Mouse (Mus musculus): ENCODE results near the gene Odaph.

Odaph gene

DNA sequence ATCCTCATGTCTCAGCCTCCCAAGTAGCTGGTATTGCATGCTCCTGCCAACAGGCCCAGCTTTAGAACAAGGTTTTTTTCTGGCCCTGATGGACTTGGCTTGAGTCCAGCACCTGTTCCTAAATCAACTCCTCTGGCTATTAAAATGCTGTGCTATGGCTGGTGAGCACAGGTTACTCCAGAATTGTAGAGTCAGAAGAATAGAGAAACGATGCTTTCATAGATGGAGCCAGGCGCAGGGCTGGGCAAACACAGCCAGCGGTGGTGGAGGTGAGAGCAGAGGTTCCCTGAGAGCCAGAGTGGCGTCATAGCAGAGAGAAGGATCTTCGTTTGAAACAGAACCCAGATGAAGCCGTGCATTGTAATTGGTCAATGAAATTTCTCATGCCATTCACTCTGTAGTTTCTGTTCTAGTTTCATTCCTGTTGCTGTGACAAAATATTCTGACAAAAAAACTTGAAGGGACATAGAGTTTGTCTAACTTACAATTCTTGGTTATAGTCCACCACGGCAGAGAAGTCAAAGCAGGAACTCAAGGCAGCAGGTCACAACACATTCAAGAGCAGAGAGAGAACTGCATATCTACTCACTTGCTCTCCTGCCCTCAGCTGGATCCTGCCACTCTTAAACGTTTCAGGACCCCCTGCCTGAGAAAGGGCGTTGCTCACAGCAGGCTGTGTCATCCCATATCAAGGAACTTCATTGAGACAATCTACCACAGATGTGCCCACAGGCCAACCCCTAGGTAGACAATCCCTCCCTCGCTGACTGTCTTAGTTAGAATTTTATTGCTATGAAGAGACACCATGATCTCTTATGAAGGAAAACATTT lies 10.5 kb upstream of the Odaph start:
- Histone ChIP-seq H3K36me3 (ENCODE audit: control insufficient read depth, insufficient read depth, low read length, poor library complexity, severe bottlenecking) (no peaks in the 10 kb centered on the region), H3K27me3 (ENCODE audit: control insufficient read depth, insufficient read depth, low read length, poor library complexity, severe bottlenecking) (no peaks in the 10 kb centered on the region)
- no peak for DNase-seq (ENCODE audit: low read depth, low spot score)

DNA sequence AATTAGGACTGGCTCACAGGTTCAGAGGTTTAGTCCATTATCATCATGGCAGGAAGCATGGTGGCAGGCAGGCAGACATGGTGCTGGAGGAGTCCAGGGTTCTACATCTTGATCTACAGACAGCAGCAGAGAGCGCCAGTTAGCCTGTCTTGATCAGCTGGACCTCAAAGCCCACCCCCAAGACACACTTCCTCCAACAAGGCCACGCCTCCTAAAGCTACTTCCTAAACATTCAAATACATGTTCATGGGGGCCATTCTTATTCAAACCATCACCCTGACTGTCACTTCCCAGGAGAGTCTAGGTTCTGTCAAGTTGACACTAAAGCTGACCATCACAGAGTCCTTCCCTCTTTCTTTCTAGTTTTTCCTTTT lies 9.9 kb upstream of the Odaph start:
- no peaks in the 10 kb centered on the region for H3K27me3 ChIP-seq (ENCODE audit: control insufficient read depth, insufficient read depth, low read length, poor library complexity, severe bottlenecking)
- no peak for DNase-seq (ENCODE audit: low read depth, low spot score)
- H3K36me3 ChIP-seq (ENCODE audit: control insufficient read depth, insufficient read depth, low read length, poor library complexity, severe bottlenecking), result no peaks in the 10 kb centered on the region

DNA sequence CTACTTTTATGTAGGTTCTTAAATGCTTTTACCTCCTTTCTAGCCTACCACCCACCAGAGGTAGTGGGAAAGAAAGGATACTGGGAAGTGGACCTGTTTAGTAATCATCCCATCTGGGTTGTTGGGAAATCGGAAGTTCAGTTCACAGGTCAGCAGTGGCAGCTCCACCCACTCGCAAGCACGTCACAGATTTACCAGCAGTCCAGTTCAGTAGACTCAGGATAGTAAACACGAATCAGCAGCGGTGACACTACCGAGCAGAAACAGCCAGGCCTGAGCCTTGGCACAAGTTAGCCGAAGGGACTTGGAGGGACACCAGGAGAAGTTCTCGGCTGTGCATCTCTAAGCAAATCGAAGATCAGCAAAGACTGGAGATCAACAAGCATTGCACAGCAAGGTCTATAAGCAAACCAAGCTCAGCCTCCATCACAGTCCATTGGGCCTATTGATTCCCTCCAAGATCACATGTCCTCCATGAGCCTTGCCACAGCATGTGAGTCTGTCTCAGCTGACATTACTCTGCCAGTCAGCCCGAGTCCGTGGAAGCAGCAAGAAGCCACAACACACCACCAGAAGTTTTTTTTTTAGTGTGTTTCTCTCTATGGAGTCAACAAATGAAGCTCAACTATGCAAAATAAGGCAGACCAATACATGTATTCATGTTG lies 6.0 kb upstream of the Odaph start:
- Histone ChIP-seq H3K27me3 (ENCODE audit: control insufficient read depth, insufficient read depth, low read length, poor library complexity, severe bottlenecking) (no peaks in the 10 kb centered on the region), H3K36me3 (ENCODE audit: control insufficient read depth, insufficient read depth, low read length, poor library complexity, severe bottlenecking) (no peaks in the 10 kb centered on the region)
- no peak for DNase-seq (ENCODE audit: low read depth, low spot score)

DNA sequence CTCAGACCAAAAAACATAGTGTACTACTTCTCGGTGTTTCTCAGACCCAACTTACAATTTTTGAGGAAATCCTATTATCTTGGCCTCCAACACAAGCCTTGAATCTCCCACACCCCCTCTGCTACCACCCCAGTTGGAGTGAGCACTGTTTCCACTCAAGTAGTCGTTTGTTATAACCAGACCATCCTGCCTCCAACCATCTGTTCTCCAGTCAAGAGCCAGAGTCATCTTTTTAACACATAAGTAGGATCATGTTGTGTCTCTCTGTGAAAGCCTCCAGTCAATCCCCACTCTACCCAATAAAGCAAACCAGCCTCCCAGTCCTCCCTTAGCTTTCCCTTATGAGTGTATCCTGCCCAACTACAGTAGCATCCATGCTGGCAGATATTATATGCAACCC lies 3.8 kb upstream of the Odaph start:
- no peak for DNase-seq (ENCODE audit: low read depth, low spot score)
- H3K36me3 ChIP-seq (ENCODE audit: control insufficient read depth, insufficient read depth, low read length, poor library complexity, severe bottlenecking), result no peaks in the 10 kb centered on the region
- no peaks in the 10 kb centered on the region for H3K27me3 ChIP-seq (ENCODE audit: control insufficient read depth, insufficient read depth, low read length, poor library complexity, severe bottlenecking)

DNA sequence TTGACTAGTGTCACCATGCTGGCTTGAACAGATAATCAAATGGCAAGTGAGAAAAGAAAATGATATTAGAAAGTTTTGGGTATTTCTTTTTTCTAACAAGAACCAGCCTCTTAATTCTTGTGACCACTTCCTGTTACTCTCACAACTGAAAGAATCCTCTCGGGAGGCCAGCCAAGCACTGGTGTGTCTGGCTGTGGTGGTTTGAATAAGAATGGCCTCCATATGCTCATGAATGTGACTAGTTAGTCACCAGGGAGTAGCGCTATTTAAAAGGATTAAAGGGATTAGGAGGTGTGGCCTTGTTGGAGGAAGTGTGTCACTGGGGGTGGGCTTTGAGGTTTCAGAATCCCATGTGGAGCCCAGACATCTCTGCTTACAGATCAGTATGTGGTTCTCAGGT lies 1.6 kb upstream of the Odaph start:
- DNase-seq (ENCODE audit: low read depth, low spot score), result peak; percentile 67
- Histone ChIP-seq H3K27me3 (ENCODE audit: control insufficient read depth, insufficient read depth, low read length, poor library complexity, severe bottlenecking) (no peaks in the 10 kb centered on the region), H3K36me3 (ENCODE audit: control insufficient read depth, insufficient read depth, low read length, poor library complexity, severe bottlenecking) (no peaks in the 10 kb centered on the region)

DNA sequence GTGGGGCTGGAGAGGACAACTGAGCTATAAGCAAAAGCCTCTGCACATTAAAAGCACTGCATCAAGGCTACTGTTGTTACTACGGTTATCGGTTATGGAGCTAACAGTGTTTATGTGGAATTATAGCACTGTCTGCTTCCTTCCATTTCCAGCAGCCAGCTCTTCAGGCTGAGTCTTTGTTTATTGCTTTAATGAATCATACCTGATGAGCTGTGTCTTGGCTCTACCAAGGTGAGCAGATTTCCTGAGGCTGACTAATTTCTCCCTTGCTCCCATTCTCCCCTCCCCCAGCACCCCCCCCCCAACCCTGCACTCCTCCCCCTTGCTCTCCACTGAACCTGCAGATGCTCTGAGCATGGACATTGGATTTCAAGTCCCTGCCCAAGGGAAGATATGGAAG lies 524 bp downstream of the Odaph start:
- no peaks in the 10 kb centered on the region for H3K36me3 ChIP-seq (ENCODE audit: control insufficient read depth, insufficient read depth, low read length, poor library complexity, severe bottlenecking)
- no peaks in the 10 kb centered on the region for H3K27me3 ChIP-seq (ENCODE audit: control insufficient read depth, insufficient read depth, low read length, poor library complexity, severe bottlenecking)
- DNase-seq (ENCODE audit: low read depth, low spot score), result no peak

DNA sequence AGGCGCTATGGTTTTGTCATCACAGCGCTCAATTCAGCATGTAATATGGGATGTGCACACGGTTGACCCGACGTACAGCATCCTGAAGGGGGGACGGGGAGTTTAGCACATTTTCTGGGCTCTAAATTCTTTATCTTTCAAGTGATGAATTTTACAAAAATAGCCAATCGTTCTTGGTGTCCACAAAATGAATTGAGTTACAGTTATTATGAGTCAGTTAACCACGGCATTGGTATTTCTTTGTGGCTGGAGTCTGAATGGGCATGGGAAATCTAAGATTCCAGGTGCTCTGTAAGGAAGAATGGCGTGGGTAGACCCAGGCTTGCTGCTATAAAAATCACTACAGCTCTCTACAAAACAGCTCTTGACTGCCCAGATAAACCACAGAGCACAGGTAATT lies 2.0 kb downstream of the Odaph start:
- no peaks in the 10 kb centered on the region for H3K27me3 ChIP-seq (ENCODE audit: control insufficient read depth, insufficient read depth, low read length, poor library complexity, severe bottlenecking)
- no peaks in the 10 kb centered on the region for H3K36me3 ChIP-seq (ENCODE audit: control insufficient read depth, insufficient read depth, low read length, poor library complexity, severe bottlenecking)
- no peak for DNase-seq (ENCODE audit: low read depth, low spot score)

DNA sequence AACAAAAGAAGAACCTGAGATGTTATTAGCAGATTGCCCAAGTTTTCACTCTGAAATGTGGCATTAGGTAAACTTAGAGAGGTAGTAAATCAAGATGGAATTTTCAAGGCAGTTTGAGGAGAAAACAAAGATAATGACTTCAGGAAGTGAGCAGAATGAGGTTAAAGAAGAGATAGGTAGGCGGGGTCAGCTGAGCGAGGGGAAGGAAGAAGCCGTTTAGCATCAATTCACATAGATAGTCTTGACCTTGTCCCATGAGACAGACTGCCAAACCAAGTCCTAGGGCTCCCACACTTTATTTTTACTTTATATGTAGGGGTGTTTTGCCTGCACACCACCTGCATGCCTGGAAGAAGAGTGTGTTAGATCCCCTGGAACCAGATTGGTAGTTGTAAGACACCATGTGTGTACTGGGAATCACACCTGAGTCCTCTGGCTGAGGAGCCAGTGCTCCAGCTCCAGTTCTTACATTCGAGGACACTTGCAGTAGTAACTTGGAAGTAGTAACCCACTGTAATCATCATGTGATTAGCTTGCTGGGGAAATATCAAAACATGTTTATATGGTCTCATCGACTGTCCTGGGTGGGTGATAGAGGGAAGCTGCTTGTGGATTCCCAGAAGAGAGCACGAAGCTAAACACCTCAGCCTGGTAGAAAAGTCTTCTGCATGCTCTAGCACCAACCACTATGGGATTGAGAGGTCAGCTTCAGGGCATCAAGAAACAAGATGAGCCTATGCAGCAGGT lies 4.1 kb downstream of the Odaph start:
- no peaks in the 10 kb centered on the region for H3K27me3 ChIP-seq (ENCODE audit: control insufficient read depth, insufficient read depth, low read length, poor library complexity, severe bottlenecking)
- no peaks in the 10 kb centered on the region for H3K36me3 ChIP-seq (ENCODE audit: control insufficient read depth, insufficient read depth, low read length, poor library complexity, severe bottlenecking)
- peak; percentile 56 for DNase-seq (ENCODE audit: low read depth, low spot score)

DNA sequence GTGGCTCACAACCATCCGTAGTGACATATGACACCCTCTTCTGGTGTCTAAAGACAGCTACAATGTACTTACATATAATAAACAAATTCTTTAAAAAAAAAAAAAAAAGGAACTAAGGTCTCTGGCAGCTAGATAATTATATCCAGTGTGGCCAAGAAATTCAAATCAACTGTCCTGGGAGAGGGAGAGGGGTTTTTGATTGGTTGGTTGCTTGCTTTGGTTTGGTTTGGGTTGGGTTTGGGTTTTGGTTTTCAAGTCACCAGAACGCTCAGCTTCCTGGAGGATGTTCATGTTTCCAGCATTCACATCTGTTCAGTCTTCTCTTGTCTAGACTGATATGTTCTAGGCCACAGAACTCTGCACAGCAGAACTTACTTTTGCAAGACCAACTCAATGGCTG lies 5.8 kb downstream of the Odaph start:
- no peaks in the 10 kb centered on the region for H3K36me3 ChIP-seq (ENCODE audit: control insufficient read depth, insufficient read depth, low read length, poor library complexity, severe bottlenecking)
- peak; percentile 55 for DNase-seq (ENCODE audit: low read depth, low spot score)
- no peaks in the 10 kb centered on the region for H3K27me3 ChIP-seq (ENCODE audit: control insufficient read depth, insufficient read depth, low read length, poor library complexity, severe bottlenecking)

DNA sequence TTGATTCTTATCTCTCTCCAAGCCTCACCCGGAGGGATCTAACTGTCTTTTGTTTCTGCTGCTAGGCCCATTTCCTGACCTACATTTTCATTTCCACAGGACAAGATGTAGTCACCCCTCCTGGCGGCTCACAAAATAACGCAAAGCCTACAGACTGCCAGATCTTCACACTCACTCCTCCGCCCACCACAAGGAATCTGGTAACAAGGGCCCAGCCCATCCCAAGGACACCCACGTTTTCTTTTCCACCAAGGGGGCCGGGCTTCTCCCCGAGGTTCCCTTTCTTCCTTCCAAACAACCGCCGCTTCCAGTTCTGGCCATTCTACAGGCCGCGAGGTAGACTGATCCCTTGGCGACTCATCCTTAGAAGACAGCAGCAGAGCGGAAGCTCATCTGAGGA lies 7.3 kb downstream of the Odaph start:
- no peak for DNase-seq (ENCODE audit: low read depth, low spot score)
- H3K36me3 ChIP-seq (ENCODE audit: control insufficient read depth, insufficient read depth, low read length, poor library complexity, severe bottlenecking), result no peaks in the 10 kb centered on the region

DNA sequence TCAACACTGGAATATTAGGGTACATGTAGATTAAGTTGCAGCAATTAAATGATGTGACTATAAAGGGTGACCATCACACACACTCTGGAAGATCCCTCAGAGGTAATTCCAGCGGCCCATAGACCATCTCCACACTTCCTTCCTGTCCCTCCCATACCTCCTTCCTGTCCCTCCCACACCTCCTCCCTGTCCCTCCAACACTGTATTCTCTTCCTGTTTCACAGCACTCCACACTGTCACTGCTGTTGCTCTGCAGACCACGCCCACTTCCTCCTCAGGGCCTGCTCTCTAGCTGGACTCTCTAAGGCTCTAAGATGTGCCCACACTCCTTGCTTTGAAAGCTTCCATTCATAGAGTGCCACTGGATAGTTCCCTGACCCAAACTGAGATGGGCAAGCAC lies 13.5 kb downstream of the Odaph start:
- Histone ChIP-seq H3K36me3 (ENCODE audit: control insufficient read depth, insufficient read depth, low read length, poor library complexity, severe bottlenecking) (no peaks in the 10 kb centered on the region), H3K27me3 (ENCODE audit: control insufficient read depth, insufficient read depth, low read length, poor library complexity, severe bottlenecking) (no peaks in the 10 kb centered on the region)
- DNase-seq (ENCODE audit: low read depth, low spot score), result peak; percentile 65

More for the DNA sequence above, 7.3 kb downstream of the Odaph start:
- no peaks in the 10 kb centered on the region for H3K27me3 ChIP-seq (ENCODE audit: control insufficient read depth, insufficient read depth, low read length, poor library complexity, severe bottlenecking)

DNA sequence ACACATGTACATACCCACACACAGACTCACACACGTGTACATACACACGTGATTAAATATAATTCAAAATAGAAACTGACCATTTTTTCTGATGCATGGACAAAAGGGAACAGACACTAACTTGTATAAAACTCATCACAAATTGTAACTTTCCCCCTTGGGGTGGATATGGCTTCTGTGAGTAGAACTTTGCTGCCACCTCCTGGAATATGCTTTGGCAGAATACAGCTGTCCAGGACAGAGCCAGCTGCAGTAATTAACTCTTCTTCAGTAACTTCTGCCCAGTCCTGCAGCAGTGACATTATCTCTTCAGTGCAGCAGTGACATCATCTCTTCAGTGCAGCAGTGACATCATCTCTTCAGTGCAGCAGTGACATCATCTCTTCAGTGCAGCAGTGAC lies 15.7 kb downstream of the Odaph start:
- peak; percentile 85 for DNase-seq (ENCODE audit: low read depth, low spot score)
- no peaks in the 10 kb centered on the region for H3K36me3 ChIP-seq (ENCODE audit: control insufficient read depth, insufficient read depth, low read length, poor library complexity, severe bottlenecking)
- no peaks in the 10 kb centered on the region for H3K27me3 ChIP-seq (ENCODE audit: control insufficient read depth, insufficient read depth, low read length, poor library complexity, severe bottlenecking)

DNA sequence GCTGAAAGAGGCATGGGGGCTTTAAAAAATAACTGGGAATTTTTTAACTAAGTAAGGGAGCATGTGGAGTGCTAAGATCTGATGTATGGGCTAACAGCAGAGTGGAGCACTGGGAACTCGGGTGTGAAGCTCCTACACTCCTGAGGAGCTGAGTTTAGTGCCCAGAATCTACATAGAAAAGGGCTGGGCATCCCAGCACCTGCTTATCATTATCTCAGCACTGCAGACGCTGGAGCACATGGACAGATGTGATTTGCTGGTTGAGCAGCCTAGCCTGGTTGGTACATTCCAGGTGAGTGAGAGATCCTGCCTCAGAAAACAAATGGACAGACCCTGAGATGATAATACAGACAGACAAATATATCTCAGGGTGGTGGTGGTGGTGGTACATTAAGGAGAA lies 22.6 kb downstream of the Odaph start:
- no peak for DNase-seq (ENCODE audit: low read depth, low spot score)
- Histone ChIP-seq H3K36me3 (ENCODE audit: control insufficient read depth, insufficient read depth, low read length, poor library complexity, severe bottlenecking) (no peaks in the 10 kb centered on the region), H3K27me3 (ENCODE audit: control insufficient read depth, insufficient read depth, low read length, poor library complexity, severe bottlenecking) (no peaks in the 10 kb centered on the region)

DNA sequence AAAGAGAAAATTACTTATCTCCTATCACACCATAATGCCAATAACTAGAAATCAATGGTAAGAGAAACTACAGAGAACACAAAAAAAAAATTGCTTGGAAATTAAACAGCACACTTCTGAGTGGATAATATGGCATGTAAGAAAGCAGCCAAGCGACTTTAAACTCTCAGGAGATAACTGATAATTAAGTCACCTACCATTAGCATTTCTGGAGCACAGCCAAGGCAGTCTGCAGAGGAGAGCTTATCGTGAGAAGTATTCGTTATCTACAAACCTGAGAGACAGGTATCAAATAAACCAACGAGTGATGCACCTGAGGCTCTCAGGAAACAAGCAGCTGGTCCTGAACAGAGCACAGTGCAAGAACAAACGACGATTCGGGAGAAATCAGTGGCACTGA lies 24.5 kb downstream of the Odaph start:
- Histone ChIP-seq H3K27me3 (ENCODE audit: control insufficient read depth, insufficient read depth, low read length, poor library complexity, severe bottlenecking) (no peaks in the 10 kb centered on the region), H3K36me3 (ENCODE audit: control insufficient read depth, insufficient read depth, low read length, poor library complexity, severe bottlenecking) (no peaks in the 10 kb centered on the region)
- no peak for DNase-seq (ENCODE audit: low read depth, low spot score)

DNA sequence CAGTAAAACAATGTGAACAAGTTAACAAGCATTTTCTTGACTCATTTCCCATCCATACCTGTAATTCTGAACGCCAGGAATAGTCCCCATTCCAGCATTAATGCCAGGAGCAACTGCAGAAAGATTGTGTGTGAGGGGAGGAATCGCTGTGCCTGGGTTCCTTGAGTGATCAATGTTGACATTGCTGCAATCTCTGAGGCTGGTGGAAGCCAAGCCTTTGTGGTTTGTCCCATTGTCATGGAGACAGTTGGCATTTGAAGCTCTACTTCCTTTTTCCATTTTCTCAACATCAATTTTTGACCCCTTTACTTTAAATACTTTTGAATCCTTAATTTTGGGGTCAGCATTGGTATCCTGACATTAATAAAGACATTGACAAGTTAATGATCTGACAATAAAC lies 32.7 kb downstream of the Odaph start:
- DNase-seq (ENCODE audit: low read depth, low spot score), result no peak
- Histone ChIP-seq H3K36me3 (ENCODE audit: control insufficient read depth, insufficient read depth, low read length, poor library complexity, severe bottlenecking) (no peaks in the 10 kb centered on the region), H3K27me3 (ENCODE audit: control insufficient read depth, insufficient read depth, low read length, poor library complexity, severe bottlenecking) (no peaks in the 10 kb centered on the region)

Data from splenic B cell, adult 2 months (primary cell).